Mouse (Mus musculus) ovary, postnatal 10 days (tissue): Measurements from ENCODE around the gene Gm17651.
A peak's percentile ranks its signal among the peaks of the same experiment; 100 is the strongest.

Source experiments
- DNase-seq: peaks from one replicate; pipeline ENCODE4 v3.0.0; 2022; ENCODE audit warnings: low spot score

Gene Gm17651

GRCm38 (mm10) chr3:97674644-97675110 lies at the start of gene Gm17651:
Gene Gm17651, minus strand, starts transcription at chr3:97674694.
- no peak for DNase-seq

GRCm38 (mm10) chr3:97719116-97719515 lies 44.6 kb upstream of the Gm17651 start:
- no peak for DNase-seq

GRCm38 (mm10) chr3:97715922-97716321 lies 41.4 kb upstream of the Gm17651 start:
- no peak for DNase-seq

GRCm38 (mm10) chr3:97710881-97711280 lies 36.4 kb upstream of the Gm17651 start:
- no peak for DNase-seq

- no peak for DNase-seq
These were observed 35.6 kb upstream of the Gm17651 start for GRCm38 (mm10) chr3:97710134-97710533.

DNA sequence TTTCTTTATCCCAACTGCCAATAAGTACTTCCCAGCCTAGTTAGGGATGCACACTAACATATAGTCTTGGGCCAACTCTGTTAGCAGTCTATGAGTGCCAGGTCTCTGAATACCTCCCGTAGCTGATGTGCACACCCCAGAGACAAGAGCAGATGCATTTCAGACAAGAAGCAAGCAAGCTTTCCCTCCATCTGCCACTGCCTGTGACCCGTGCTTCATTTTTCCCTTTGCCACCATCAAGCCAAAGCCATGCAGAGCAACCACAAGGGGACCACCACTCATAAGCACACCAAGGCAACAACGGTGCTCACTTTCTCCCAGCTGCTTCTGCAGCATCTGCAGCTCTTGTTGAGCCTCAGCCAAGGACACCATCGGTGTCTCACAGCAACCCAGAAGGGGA lies 32.1 kb upstream of the Gm17651 start:
- no peak for DNase-seq

DNA sequence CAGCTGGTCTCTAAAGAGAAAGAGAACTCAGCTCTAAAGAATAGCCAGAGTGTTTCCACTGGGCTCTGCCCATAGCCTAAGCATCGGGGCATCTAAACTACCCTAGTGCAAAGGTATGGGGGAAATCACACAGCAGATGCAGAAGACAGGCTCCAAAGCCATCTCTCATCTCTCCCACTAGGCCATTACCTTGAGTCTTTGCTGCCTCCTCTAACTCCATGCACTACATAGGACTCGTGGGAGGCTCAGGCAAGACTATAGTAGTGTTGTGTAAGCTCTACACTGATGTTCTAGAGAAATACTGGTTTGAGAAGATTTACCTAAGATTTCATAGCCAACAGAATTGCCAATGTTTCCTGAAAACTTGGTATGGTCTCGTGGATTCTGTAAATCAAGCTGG lies 31.0 kb upstream of the Gm17651 start:
- DNase-seq, result no peak

DNA sequence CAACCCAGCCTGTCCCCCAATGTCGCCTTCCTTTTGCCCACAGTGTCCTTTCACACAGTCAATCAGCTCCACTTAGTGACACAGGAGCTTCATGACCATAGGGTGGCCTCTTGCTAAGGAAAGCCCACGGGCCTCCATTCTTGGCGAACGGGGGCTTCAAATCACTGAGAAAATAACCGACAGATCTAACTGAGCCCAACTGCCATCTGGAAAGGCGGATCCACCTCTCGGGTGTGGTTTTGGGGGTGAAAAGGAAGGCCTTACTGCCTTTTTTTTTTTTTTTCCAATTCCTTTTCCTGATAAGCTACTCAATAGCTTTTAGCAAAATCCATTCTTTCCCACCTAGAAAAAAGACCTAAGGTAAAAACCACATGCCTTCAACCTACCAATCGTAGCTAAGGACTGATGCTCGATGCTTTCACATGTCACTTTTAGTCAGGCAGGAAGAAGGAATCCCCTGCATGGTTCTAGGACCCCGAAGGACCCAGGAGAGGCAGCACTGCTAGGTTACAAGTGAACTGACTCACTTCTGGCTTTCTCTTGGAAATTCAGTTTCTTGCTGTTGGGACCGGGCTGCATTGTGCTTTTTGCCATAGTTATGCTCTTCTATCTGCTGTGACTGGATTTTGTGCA lies 28.1 kb upstream of the Gm17651 start:
- no peak for DNase-seq

- DNase-seq, result no peak
These were observed 26.7 kb upstream of the Gm17651 start for GRCm38 (mm10) chr3:97701198-97701597.

DNA sequence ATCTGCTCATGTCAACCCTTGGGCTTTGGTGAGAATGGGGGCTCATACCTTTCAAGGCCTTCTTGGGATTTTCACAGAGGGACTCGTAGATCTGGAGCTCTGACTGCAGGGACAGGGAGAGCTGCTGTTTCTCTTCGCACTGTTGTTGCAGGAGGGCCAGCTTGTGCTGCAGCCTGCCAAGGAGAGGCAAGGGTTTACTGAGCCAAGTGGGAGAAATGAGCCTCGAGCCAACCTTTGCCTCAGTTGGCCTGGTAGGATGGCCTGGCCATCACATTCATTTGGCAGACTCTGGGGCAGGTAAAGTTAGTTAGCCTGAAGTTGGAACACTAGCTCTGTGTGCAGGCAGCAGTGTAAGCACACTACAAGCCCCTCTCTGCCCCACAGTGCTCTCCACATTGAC lies 24.6 kb upstream of the Gm17651 start:
- DNase-seq, result no peak

DNA sequence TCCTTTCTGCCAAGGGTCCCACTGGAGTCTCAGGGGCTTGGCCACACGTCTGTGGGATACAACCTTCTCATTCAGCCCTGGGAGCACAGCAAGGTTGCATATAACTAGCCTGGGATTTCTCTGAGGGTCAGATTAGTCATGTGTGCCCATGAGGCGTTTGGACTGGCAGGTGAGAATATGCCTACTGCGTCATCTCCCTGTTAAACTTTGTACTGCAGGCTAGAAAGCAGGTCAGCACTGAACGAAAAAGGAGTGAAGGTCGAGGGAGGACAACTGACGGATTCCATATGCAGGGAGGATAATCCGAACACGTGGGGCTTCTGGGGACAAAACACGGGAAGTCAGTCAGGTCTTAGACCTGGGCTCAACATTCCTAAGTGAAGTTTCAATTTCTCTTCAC lies 22.8 kb upstream of the Gm17651 start:
- DNase-seq, result no peak

GRCm38 (mm10) chr3:97696866-97697265 lies 22.4 kb upstream of the Gm17651 start:
- no peak for DNase-seq

GRCm38 (mm10) chr3:97693806-97694205 lies 19.3 kb upstream of the Gm17651 start:
- no peak for DNase-seq

GRCm38 (mm10) chr3:97691443-97692017 lies 17.0 kb upstream of the Gm17651 start:
- no peak for DNase-seq

GRCm38 (mm10) chr3:97690590-97690989 lies 16.1 kb upstream of the Gm17651 start:
- no peak for DNase-seq

- no peak for DNase-seq
These were observed 14.8 kb upstream of the Gm17651 start for GRCm38 (mm10) chr3:97689289-97689688.

DNA sequence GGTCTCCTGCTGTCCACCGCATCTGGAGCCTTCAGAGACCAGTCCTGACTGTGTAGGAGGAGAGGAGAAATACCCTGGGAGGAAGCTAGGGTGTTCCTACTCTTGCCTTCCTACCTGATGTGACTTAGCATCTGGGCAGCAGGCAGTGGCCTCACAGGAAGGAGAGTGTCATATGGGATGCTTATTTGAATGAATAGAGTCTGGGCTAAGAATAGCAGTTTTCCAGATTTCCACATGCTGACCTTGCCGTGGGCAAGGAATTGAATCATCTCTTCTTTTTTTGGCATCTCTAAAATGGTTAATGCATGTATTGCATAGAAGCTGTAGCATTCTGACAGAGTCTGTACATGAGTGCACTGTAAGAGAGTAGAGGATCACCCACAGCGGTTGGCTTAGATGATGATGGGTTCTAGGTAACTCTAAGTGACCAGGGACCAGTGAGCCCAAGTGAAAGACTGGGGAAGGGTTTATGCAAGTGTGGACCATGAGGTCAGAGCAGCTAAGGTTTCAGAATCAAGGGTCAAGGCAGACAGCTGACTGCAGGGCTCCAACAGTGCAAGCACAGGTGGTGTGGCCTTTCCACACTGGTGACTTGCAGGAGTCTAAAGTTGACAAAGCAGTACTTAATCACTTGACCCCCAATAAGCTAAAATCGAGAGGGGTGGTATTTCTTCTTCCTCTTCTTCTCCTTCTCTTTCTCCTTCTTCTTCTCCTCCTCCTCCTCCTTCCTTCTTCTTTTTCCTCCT lies 12.1 kb upstream of the Gm17651 start:
- DNase-seq, result no peak

DNA sequence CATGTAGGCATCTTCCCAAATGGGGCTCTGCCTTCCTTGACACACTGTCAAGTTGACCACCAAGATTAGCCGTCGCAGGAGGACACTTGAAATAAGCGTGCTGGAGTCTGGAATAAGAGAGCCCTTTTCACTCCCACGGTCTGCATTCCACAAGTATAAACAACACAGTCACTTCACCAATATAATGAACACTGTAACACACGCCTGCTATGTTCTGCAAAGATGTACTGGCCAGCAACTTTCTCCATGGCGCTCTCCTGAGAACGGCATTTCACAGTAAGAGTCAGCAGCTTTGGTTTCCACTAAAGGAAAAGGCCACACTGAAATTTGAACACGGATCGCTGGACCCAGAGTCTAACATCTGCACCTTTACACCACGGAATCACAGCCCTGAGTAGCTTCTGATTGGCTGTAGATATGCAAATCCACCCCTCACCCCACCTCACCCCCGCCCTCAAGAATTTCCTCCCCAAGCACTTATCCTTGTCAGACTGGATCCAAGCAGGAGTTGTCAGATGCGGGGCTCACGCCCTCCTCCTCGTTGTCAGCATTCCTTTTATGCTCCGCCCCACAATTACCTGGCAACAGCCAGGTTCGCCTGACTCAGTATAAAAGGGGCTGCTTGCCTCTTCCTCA lies 9.2 kb upstream of the Gm17651 start:
- DNase-seq, result no peak

DNA sequence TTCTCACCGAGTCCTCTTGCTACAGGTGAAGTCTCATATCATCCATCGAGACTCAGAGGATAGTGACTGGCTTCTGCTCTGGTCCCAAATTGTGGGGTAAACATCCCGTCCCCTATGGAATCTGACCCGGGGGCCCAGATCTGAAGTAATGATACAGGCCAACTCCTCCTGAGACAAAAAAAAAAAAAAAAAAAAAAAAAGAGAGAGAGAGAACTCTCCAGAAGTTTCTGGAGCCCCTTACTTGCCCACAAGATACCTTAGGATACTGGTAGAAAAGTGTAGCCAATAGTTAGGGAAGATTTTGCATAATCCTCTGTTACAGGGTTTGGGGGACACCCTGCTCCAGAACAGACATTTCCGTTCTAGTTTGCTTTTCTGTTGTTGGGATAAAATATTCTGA lies 8.1 kb upstream of the Gm17651 start:
- no peak for DNase-seq

DNA sequence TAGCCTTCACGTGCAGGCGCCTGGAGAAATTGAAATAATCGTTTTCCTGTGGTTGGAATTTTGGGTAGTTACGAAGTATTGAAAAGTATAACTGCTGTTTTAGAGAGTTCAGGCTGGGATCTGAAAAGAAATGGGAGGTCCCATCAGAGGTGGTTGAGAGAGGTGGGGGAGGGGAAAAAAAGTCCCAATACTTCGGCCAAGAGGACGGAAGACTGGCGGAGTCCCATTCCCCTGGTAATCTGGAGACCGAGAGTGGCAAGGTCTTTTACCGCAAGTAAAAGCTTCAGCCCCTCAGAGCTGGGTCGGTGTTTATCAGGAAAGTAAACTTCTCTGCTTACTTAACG lies 7.6 kb upstream of the Gm17651 start:
- no peak for DNase-seq

DNA sequence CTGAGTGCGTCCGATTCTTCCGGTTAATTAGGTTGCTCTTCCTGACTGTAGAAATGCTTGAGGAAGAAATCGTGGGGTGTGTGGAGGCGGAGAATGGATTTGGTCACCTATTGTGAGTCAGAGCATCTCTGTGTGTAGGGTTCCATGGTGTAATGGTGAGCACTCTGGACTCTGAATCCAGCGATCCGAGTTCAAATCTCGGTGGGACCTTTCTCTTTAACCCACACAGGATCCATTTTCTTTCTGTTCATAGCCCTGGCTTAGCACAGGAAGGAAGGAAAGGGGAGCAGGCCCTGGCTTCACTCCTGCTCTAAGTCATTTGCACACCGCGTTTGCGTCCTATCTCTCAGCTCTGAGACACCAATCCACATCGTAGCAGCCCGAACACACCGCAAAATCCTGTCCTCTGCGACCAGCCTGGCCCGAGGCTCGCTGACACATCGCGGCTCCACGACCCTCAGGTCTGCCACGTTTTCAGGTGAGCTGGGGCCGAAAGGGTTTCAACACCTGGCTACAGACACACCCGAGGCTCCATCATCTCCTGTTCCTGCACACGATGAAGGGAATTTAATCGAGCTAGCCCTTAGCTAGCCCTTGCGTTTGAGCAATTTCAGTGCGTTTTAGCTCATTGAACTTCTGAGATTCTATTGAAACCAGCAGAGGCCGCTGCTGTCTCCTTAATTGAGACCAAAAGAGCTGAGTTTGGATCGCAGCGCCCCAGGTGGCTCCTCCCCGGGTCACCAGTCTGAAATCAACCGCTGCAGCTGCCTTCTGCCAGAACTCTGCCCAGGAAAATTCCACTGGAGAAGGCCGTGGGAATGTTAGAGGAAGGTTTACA lies 7.0 kb upstream of the Gm17651 start:
- DNase-seq, result peak; percentile 28
